20 mouse cellular contexts compared by ENCODE assay signal in genomic region chr6:23386711-23387110, GRCm38 (mm10).
DNase-seq lines count a peak whose midpoint lies in the region; ATAC-seq and TF ChIP-seq lines count a peak whose summit lies in the region.
"Had no signal": no experiment of that assay in that cellular context is flagged by ENCODE, and none has a peak within 500 bp of the region (broad histone marks: within the 10 kb centered on the region; RNA-seq: fewer than 3 reads in every experiment).

No protein-coding gene starts in this region.

- H3K27ac ChIP-seq in forebrain, embryonic 11.5 days (ENCODE audit: low read depth, low read length), result no peak overlapping the region
- no peak overlapping the region for H3K27ac ChIP-seq in forebrain, postnatal 0 days (ENCODE audit: low read depth, low read length)
- no peak overlapping the region for H3K27ac ChIP-seq in midbrain, embryonic 11.5 days (ENCODE audit: low read depth, low read length)
- no peak overlapping the region for H3K27ac ChIP-seq in midbrain, embryonic 10.5 days (replicated peaks)
- no peak overlapping the region for H3K27ac ChIP-seq in intestine, embryonic 16.5 days (ENCODE audit: low read length)
- H3K27ac ChIP-seq: embryonic facial prominence, embryonic 10.5 days; gastrocnemius, adult 2 months; hindbrain, embryonic 10.5 days; hindbrain, embryonic 14.5 days had no signal

- H3K4me1 ChIP-seq in forebrain, embryonic 11.5 days (replicated peaks; ENCODE audit: control insufficient read depth, insufficient read depth, low read length), result peaks cover 5% of the 10 kb centered on the region; the same call in 1 of the 2 replicates
- H3K4me1 ChIP-seq in forebrain, postnatal 0 days (ENCODE audit: insufficient read depth), result no peaks in the 10 kb centered on the region
- H3K4me1 ChIP-seq in midbrain, embryonic 11.5 days (ENCODE audit: control insufficient read depth, insufficient read depth, low read length), result peaks cover 9% of the 10 kb centered on the region
- peaks cover 29% of the 10 kb centered on the region for H3K4me1 ChIP-seq in midbrain, embryonic 10.5 days
- H3K4me1 ChIP-seq in intestine, embryonic 16.5 days (ENCODE audit: control insufficient read depth, insufficient read depth, low read length), result no peaks in the 10 kb centered on the region
- H3K4me1 ChIP-seq: heart, embryonic 12.5 days had no signal

- ATAC-seq in forebrain, embryonic 11.5 days (replicated peaks; ENCODE audit: low FRiP score), result peak; percentile 62
- no peak for ATAC-seq in forebrain, postnatal 0 days
- ATAC-seq in midbrain, embryonic 11.5 days (ENCODE audit: low FRiP score), result peak; percentile 72
- ATAC-seq in intestine, embryonic 16.5 days, result no peak
- ATAC-seq: Patski had no signal

- no peak overlapping the region for H3K9ac ChIP-seq in forebrain, embryonic 11.5 days (ENCODE audit: low read length)
- H3K9ac ChIP-seq in forebrain, postnatal 0 days, result no peak overlapping the region
- H3K9ac ChIP-seq in midbrain, embryonic 11.5 days (ENCODE audit: low read length), result no peak overlapping the region
- H3K9ac ChIP-seq in intestine, embryonic 16.5 days (ENCODE audit: low read depth, low read length), result no peak overlapping the region
- H3K9ac ChIP-seq: heart, embryonic 12.5 days; hindbrain, embryonic 14.5 days had no signal

- TF ChIP-seq CTCF in forebrain, postnatal 0 days (IDR thresholded peaks at IDR 0.05; ENCODE audit: low read depth), result no peak

- H3K9me3 ChIP-seq in forebrain, embryonic 11.5 days (ENCODE audit: control insufficient read depth, low read length), result no peaks in the 10 kb centered on the region
- no peaks in the 10 kb centered on the region for H3K9me3 ChIP-seq in forebrain, postnatal 0 days (ENCODE audit: low read length)
- no peaks in the 10 kb centered on the region for H3K9me3 ChIP-seq in midbrain, embryonic 11.5 days (ENCODE audit: control insufficient read depth, low read length)
- H3K9me3 ChIP-seq in midbrain, embryonic 10.5 days (replicated peaks), result no peaks in the 10 kb centered on the region
- no peaks in the 10 kb centered on the region for H3K9me3 ChIP-seq in intestine, embryonic 16.5 days (ENCODE audit: control insufficient read depth, low read length)
- H3K9me3 ChIP-seq: embryonic facial prominence, embryonic 10.5 days; heart, embryonic 12.5 days; hindbrain, embryonic 10.5 days had no signal

- H3K4me3 ChIP-seq in forebrain, embryonic 11.5 days (ENCODE audit: low read depth, low read length), result no peak overlapping the region
- no peak overlapping the region for H3K4me3 ChIP-seq in forebrain, postnatal 0 days (ENCODE audit: low read depth, low read length)
- no peak overlapping the region for H3K4me3 ChIP-seq in midbrain, embryonic 11.5 days (ENCODE audit: low read depth, low read length)
- no peak overlapping the region for H3K4me3 ChIP-seq in midbrain, embryonic 10.5 days
- no peak overlapping the region for H3K4me3 ChIP-seq in intestine, embryonic 16.5 days (ENCODE audit: low read length)
- H3K4me3 ChIP-seq: embryonic facial prominence, embryonic 10.5 days; gastrocnemius, adult 2 months; heart, embryonic 12.5 days; hindbrain, embryonic 10.5 days had no signal

- WGBS in forebrain, embryonic 11.5 days, result 9% methylated on average over 5 of the region's 5 CpGs
- 11% methylated on average over 5 of the region's 5 CpGs for WGBS in forebrain, postnatal 0 days
- 13% methylated on average over 5 of the region's 5 CpGs for whole genome bisulfite sequencing in midbrain, embryonic 11.5 days
- WGBS in midbrain, embryonic 10.5 days, result 14% methylated on average over 5 of the region's 5 CpGs
- WGBS in intestine, embryonic 16.5 days, result 45% methylated on average over 5 of the region's 5 CpGs

- H3K36me3 ChIP-seq in forebrain, embryonic 11.5 days (ENCODE audit: control insufficient read depth, insufficient read depth, low read length), result no peaks in the 10 kb centered on the region
- H3K36me3 ChIP-seq in forebrain, postnatal 0 days (ENCODE audit: insufficient read depth), result no peaks in the 10 kb centered on the region
- no peaks in the 10 kb centered on the region for H3K36me3 ChIP-seq in midbrain, embryonic 11.5 days (ENCODE audit: control insufficient read depth, insufficient read depth, low read length)
- H3K36me3 ChIP-seq in midbrain, embryonic 10.5 days, result no peaks in the 10 kb centered on the region
- H3K36me3 ChIP-seq in intestine, embryonic 16.5 days (ENCODE audit: control insufficient read depth, insufficient read depth, low read length), result no peaks in the 10 kb centered on the region
- H3K36me3 ChIP-seq: embryonic facial prominence, embryonic 10.5 days; heart, embryonic 12.5 days; hindbrain, embryonic 10.5 days had no signal

- DNase-seq in forebrain, embryonic 11.5 days (ENCODE audit: low spot score), result no peak
- DNase-seq in forebrain, postnatal 0 days, result no peak
- DNase-seq in midbrain, embryonic 11.5 days (ENCODE audit: low spot score, missing footprints), result no peak
- no peak for DNase-seq in midbrain, embryonic 10.5 days (ENCODE audit: low spot score)
- peak; percentile 12 for DNase-seq in R1 (ENCODE audit: low read depth, low spot score)
- peak; percentile 18 for DNase-seq in retina, adult 2 months (ENCODE audit: low read depth, low spot score)
- DNase-seq in thymus, postnatal 10 days (ENCODE audit: low spot score in 2 of 2), result no peak
- DNase-seq: adrenal gland, adult 2 months; adrenal gland, postnatal 25 days; B cell, adult 2 months; cerebellum, adult 2 months; cerebellum, postnatal 10 days; gastrocnemius, adult 2 months; gastrocnemius, postnatal 25 days had no signal

- H3K27me3 ChIP-seq in forebrain, embryonic 11.5 days (ENCODE audit: control insufficient read depth, insufficient read depth, low read length), result peaks cover 3% of the 10 kb centered on the region; the same call in 1 of the 2 replicates
- H3K27me3 ChIP-seq in forebrain, postnatal 0 days (ENCODE audit: insufficient read depth, low read length), result peaks cover 7% of the 10 kb centered on the region
- peaks cover 15% of the 10 kb centered on the region for H3K27me3 ChIP-seq in midbrain, embryonic 11.5 days (ENCODE audit: control insufficient read depth, insufficient read depth, low read length)
- peaks cover 85% of the 10 kb centered on the region for H3K27me3 ChIP-seq in midbrain, embryonic 10.5 days (ENCODE audit: low read depth, poor library complexity, severe bottlenecking)
- H3K27me3 ChIP-seq in intestine, embryonic 16.5 days (replicated peaks; ENCODE audit: control insufficient read depth, insufficient read depth, low read length), result no peaks in the 10 kb centered on the region
- H3K27me3 ChIP-seq: heart, embryonic 12.5 days had no signal

- no peak overlapping the region for H3K4me2 ChIP-seq in forebrain, embryonic 11.5 days (ENCODE audit: low read depth, low read length, severe bottlenecking)
- H3K4me2 ChIP-seq in forebrain, postnatal 0 days (ENCODE audit: low read depth), result no peak overlapping the region
- no peak overlapping the region for H3K4me2 ChIP-seq in midbrain, embryonic 11.5 days
- no peak overlapping the region for H3K4me2 ChIP-seq in intestine, embryonic 16.5 days (ENCODE audit: low read depth, low read length)
- H3K4me2 ChIP-seq: heart, embryonic 12.5 days; hindbrain, embryonic 14.5 days had no signal

Comparison
In these comparisons a context has a peak if more than half of its experiments do, and no peak if none do; other contexts are left out.
1. ATAC-seq: peak in forebrain, embryonic 11.5 days (single experiment) and midbrain, embryonic 11.5 days (single experiment); none in forebrain, postnatal 0 days (single experiment) and intestine, embryonic 16.5 days (single experiment).
2. DNase-seq: peak in R1 (single experiment) and retina, adult 2 months (single experiment); none in forebrain, embryonic 11.5 days (single experiment), forebrain, postnatal 0 days (single experiment), midbrain, embryonic 11.5 days (single experiment), midbrain, embryonic 10.5 days (single experiment) and thymus, postnatal 10 days (0 of 2).